Mouse (Mus musculus) CH12.LX (cell line): ENCODE measurements around the gene Cep104. TPM values are rescaled to one million over a fixed set of nuclear protein-coding genes. Genes with fewer than 3 reads are reported as not detected.

Experiments used
- DNase-seq: peaks from one replicate; pipeline ENCODE4 v3.0.0-alpha.2; 2013; ENCODE audit errors: extremely low read depth
- H3K27ac ChIP-seq: 2 replicates; pipeline ENCODE4 v1.5.1; 2012; ENCODE audit warnings: low read depth, mild to moderate bottlenecking, control low read depth, moderate library complexity; ENCODE audit not compliant: insufficient read depth
- H3K27me3 ChIP-seq: replicated peaks from 2 replicates; pipeline ENCODE3; 2012; ENCODE audit warnings: inconsistent platforms
- H3K36me3 ChIP-seq, 2 experiments: replicated peaks in 1 of 2; 2 replicates each; pipeline versions ENCODE3 to v1.6.1; 2012; ENCODE audit warnings: inconsistent platforms in 1 of 2, low read length in 1 of 2, mild to moderate bottlenecking in 1 of 2, mixed read lengths in 1 of 2, moderate library complexity in 1 of 2; ENCODE audit not compliant: control insufficient read depth in 1 of 2, insufficient read depth in 1 of 2
- H3K4me1 ChIP-seq, 2 experiments: 2 replicates each; pipeline ENCODE4 v1.6.1; 2012; ENCODE audit warnings: inconsistent platforms in 1 of 2, moderate library complexity in 1 of 2; ENCODE audit not compliant: insufficient read depth in 2 of 2, control insufficient read depth in 1 of 2
- H3K4me2 ChIP-seq: 2 replicates; pipeline ENCODE4 v1.6.1; 2012; ENCODE audit warnings: low read depth, mild to moderate bottlenecking, control low read depth; ENCODE audit not compliant: poor library complexity, insufficient read depth, severe bottlenecking
- H3K4me3 ChIP-seq, 3 experiments: fragments of 150-350 bp in 1 of 3; sonication (generic) in 1 of 3; replicated peaks in 1 of 3; 2 replicates each; pipeline versions ENCODE3 to v1.5.1; 2011 to 2012; ENCODE audit warnings: low read depth in 2 of 3, low read length in 2 of 3, mild to moderate bottlenecking in 2 of 3, moderate library complexity in 2 of 3, control low read depth in 1 of 3, improper control_type of control experiment in 1 of 3, inconsistent platforms in 1 of 3, mixed read lengths in 1 of 3; ENCODE audit not compliant: poor library complexity in 1 of 3
- H3K79me2 ChIP-seq: replicated peaks from 2 replicates; pipeline ENCODE4 v1.6.1; 2012; ENCODE audit warnings: mild to moderate bottlenecking, moderate library complexity; ENCODE audit not compliant: control insufficient read depth, poor library complexity, insufficient read depth, severe bottlenecking; ENCODE audit errors: extremely low read depth
- H3K9ac ChIP-seq: 2 replicates; pipeline ENCODE4 v1.6.1; 2012; ENCODE audit warnings: low read depth, mild to moderate bottlenecking, control low read depth, moderate library complexity; ENCODE audit not compliant: insufficient read depth
- H3K9me3 ChIP-seq: replicated peaks from 2 replicates; pipeline ENCODE3; 2012; ENCODE audit warnings: low read length, inconsistent platforms, mixed read lengths
- CHD2 ChIP-seq: IDR thresholded peaks from 2 replicates; pipeline ENCODE4 v1.6.1; 2011; ENCODE audit warnings: low read length, improper control_type of control experiment
- CTCF ChIP-seq, 2 experiments: IDR thresholded peaks in 1 of 2; conservative IDR thresholded peaks in 1 of 2; 2 replicates each; pipeline ENCODE4 v1.5.1; 2011 to 2012; ENCODE audit warnings: low read depth in 2 of 2, low read length in 2 of 2, improper control_type of control experiment in 1 of 2, inconsistent platforms in 1 of 2, mild to moderate bottlenecking in 1 of 2, moderate library complexity in 1 of 2
- E2F4 ChIP-seq: IDR thresholded peaks from 2 replicates; pipeline ENCODE4 v1.6.1; 2011; ENCODE audit warnings: low read depth, low read length, improper control_type of control experiment; ENCODE audit not compliant: insufficient replicate concordance
- ETS1 ChIP-seq: conservative IDR thresholded peaks from 2 replicates; pipeline ENCODE4 v1.6.1; 2012; ENCODE audit warnings: low read depth, mild to moderate bottlenecking, inconsistent platforms, low read length, improper control_type of control experiment, moderate library complexity
- GABPA ChIP-seq: IDR thresholded peaks from 2 replicates; pipeline ENCODE4 v1.6.1; 2012; ENCODE audit warnings: low read depth, low read length, improper control_type of control experiment, inconsistent platforms; ENCODE audit not compliant: insufficient replicate concordance
- JUND ChIP-seq: conservative IDR thresholded peaks from 2 replicates; pipeline ENCODE4 v1.6.1; 2011; ENCODE audit warnings: low read depth, low read length, improper control_type of control experiment
- MAFK ChIP-seq: IDR thresholded peaks from 2 replicates; pipeline ENCODE4 v1.6.1; 2011; ENCODE audit warnings: low read length, improper control_type of control experiment; ENCODE audit not compliant: insufficient replicate concordance
- MXI1 ChIP-seq: IDR thresholded peaks from 2 replicates; pipeline ENCODE4 v1.6.1; 2011; ENCODE audit warnings: mild to moderate bottlenecking, low read depth, low read length, improper control_type of control experiment
- MYC ChIP-seq: IDR thresholded peaks from 2 replicates; pipeline ENCODE4 v1.6.1; 2011; ENCODE audit warnings: low read depth, mild to moderate bottlenecking, improper control_type of control experiment, low read length
- POLR2A ChIP-seq: IDR thresholded peaks from 2 replicates; pipeline ENCODE4 v1.6.1; 2011; ENCODE audit warnings: low read depth, mild to moderate bottlenecking, improper control_type of control experiment, low read length
- POLR2AphosphoS2 ChIP-seq: IDR thresholded peaks from 2 replicates; pipeline ENCODE4 v1.6.1; 2011; ENCODE audit warnings: low read depth, low read length, improper control_type of control experiment
- RCOR1 ChIP-seq: conservative IDR thresholded peaks from 2 replicates; pipeline ENCODE4 v1.6.1; 2012; ENCODE audit warnings: low read depth, mild to moderate bottlenecking, inconsistent platforms, low read length, improper control_type of control experiment
- SMC3 ChIP-seq: IDR thresholded peaks from 2 replicates; pipeline ENCODE4 v1.6.1; 2011; ENCODE audit warnings: low read depth, low read length, improper control_type of control experiment
- UBTF ChIP-seq: IDR thresholded peaks from 2 replicates; pipeline ENCODE4 v1.6.1; 2012; ENCODE audit warnings: low read depth, mild to moderate bottlenecking, inconsistent platforms, low read length, improper control_type of control experiment, moderate library complexity
- USF1 ChIP-seq: IDR thresholded peaks from 2 replicates; pipeline ENCODE4 v1.6.1; 2014; ENCODE audit warnings: low read depth, mild to moderate bottlenecking, inconsistent platforms, low read length, improper control_type of control experiment
- USF2 ChIP-seq: conservative IDR thresholded peaks from 2 replicates; pipeline ENCODE4 v1.6.1; 2011; ENCODE audit warnings: low read depth, low read length, improper control_type of control experiment
- ZC3H11A ChIP-seq: IDR thresholded peaks from 2 replicates; pipeline ENCODE4 v1.6.1; 2012; ENCODE audit warnings: low read depth, mild to moderate bottlenecking, inconsistent platforms, low read length, improper control_type of control experiment
- ZKSCAN1 ChIP-seq: IDR thresholded peaks from 2 replicates; pipeline ENCODE4 v1.6.1; 2012; ENCODE audit warnings: low read depth, inconsistent platforms, low read length, improper control_type of control experiment, borderline replicate concordance
- ZNF384 ChIP-seq: IDR thresholded peaks from 2 replicates; pipeline ENCODE4 v1.6.1; 2012; ENCODE audit warnings: low read depth, low read length, improper control_type of control experiment, inconsistent platforms
- dilution Hi-C: fragments of 300-500 bp; cut with MboI; formaldehyde crosslinking; loops from 2 replicates; pipeline ENCODE4 v1.14.3; 2020; ENCODE audit warnings: low sequenced_read_pairs; ENCODE audit not compliant: extremely low pct_unique_long_range_greater_than_20kb, extremely low pct_ligation_motif_present
- in situ Hi-C: fragments of 300-500 bp; cut with MboI; formaldehyde crosslinking; loops from 3 replicates; pipeline ENCODE4 v1.14.3; 2019; ENCODE audit warnings: low sequenced_read_pairs, low pct_ligation_motif_present, low pct_unique_long_range_greater_than_20kb, mixed read lengths
- polyA plus RNA-seq: library from polyadenylated mRNA; unstranded; fragments of >175 nt; gene quantifications from 2 replicates; pipeline ENCODE4 v1.2.1, GENCODE M21; 2012; ENCODE audit warnings: low read depth; ENCODE audit not compliant: insufficient read length
- total RNA-seq, 2 experiments: library from RNA; depleted of rRNA; stranded (reverse); fragments of 300-350 nt in 1 of 2; fragments of >200 nt in 1 of 2; gene quantifications; 2 replicates each; pipeline ENCODE4 v1.2.3; 2012 to 2014

Gene Cep104
- total and polyA plus RNA-seq, 3 experiments: 4.6 to 10.9 (median 7.0) TPM

DNA sequence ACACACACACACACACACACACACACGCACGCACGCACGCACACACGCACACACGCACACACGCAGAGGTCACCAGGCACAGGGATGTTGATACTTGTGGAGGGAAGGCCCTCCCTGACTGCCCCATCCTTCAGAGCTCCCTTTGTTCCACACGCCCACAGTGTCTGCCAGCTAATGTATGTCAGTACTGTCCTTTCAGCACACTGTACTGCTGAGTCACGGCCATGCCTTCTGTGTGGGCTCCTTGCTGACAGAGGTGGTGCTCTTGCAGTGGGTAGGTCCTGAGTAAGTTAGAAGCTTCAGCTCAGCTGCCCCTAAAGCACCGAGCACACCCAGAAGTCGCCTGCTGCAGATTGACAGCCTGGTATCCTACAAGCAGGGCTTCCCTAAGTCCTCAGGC is 5.5 kb downstream of the Cep104 start:
- no peak overlapping the region for H3K4me2 ChIP-seq
- in situ Hi-C loops: no loop called here
- no peaks in the 10 kb centered on the region for H3K9me3 ChIP-seq
- DNase-seq: no peak
- H3K79me2 ChIP-seq: peaks cover 4% of the 10 kb centered on the region
- H3K4me1 ChIP-seq: peaks cover 3 to 21% of the 10 kb centered on the region in 2 experiments; a peak in 2 of 4 replicates
- TF ChIP-seq ETS1 (no peak), CHD2 (no peak), ZKSCAN1 (no peak), CTCF (conservative IDR thresholded peaks at IDR 0.05 in 1 of 2, IDR thresholded peaks at IDR 0.05 in 1 of 2; ENCODE audit: low read depth in 2 of 2, low read length in 2 of 2) (no peak), USF2 (no peak), POLR2AphosphoS2 (no peak), POLR2A (no peak), RCOR1 (no peak), UBTF (no peak)
- no peak overlapping the region for H3K27ac ChIP-seq
- no peak overlapping the region for H3K4me3 ChIP-seq
- no peaks in the 10 kb centered on the region for H3K27me3 ChIP-seq
- dilution Hi-C loops: no loop called here
- H3K36me3 ChIP-seq: peaks cover 51 to 75% of the 10 kb centered on the region in 2 experiments
- no peak overlapping the region for H3K9ac ChIP-seq

DNA sequence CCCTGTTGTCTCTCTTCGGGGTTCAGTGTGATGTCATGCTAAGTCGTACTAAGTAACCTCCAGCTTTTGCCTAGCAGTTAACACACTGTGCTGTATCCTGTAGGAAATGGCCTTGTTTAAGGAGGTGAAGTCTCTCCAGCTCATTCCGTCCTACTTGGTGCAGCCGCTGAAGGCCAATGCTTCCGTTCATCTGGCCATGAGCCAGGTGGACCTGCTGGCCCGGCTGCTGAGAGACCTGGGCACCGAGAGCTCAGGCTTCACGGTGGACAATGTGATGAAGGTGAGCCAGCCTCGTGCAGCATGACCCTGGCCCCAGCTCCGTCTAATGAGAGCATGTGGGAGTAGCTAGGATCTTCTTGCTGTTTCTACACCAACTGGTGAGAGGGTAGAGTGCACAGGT is 17.7 kb downstream of the Cep104 start:
- in situ Hi-C loops: no loop called here
- no peak for TF ChIP-seq JUND
- TF ChIP-seq CTCF (conservative IDR thresholded peaks at IDR 0.05 in 1 of 2, IDR thresholded peaks at IDR 0.05 in 1 of 2; ENCODE audit: low read depth in 2 of 2, low read length in 2 of 2): no peak
- TF ChIP-seq ZNF384: no peak
- no peak for TF ChIP-seq SMC3
- no peaks in the 10 kb centered on the region for H3K27me3 ChIP-seq

DNA sequence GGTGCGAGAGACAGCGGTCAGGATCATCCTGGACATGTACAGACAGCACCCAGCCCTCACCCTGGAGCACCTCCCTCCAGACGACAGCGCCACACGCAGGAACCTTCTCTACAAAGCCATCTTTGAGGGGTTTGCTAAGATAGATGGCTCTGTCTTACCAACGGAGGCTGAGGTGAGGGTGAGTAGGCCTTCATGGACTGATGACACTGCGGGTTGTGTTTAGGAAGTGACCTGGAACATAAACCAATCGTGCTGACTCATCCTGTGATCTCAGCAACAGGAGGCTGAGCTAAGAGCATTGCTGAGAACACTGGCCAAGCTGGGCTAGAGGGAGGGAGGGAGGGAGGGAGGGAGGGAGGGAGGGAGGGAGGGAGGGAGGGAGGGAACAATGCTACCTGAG is 18.5 kb downstream of the Cep104 start:
- no peak for TF ChIP-seq RCOR1
- no peak for TF ChIP-seq MXI1
- TF ChIP-seq E2F4: no peak
- no peak for TF ChIP-seq MAFK
- no peak for TF ChIP-seq MYC
- TF ChIP-seq USF2: no peak
- TF ChIP-seq ZC3H11A: no peak
- TF ChIP-seq GABPA: no peak
- no peak for TF ChIP-seq USF1
- TF ChIP-seq CHD2: no peak
- TF ChIP-seq SMC3: no peak
- TF ChIP-seq, all 38 proteins: peak for 0
- Histone ChIP-seq H3K27me3 (no peaks in the 10 kb centered on the region), H3K4me1 (no peaks in the 10 kb centered on the region), H3K4me2 (no peak overlapping the region), H3K36me3 (peaks cover 72 to 93% of the 10 kb centered on the region in 2 experiments), H3K9me3 (no peaks in the 10 kb centered on the region), H3K4me3 (no peak overlapping the region), H3K9ac (no peak overlapping the region), H3K79me2 (no peaks in the 10 kb centered on the region), H3K27ac (no peak overlapping the region)
- in situ Hi-C loops: no loop called here
- no peak for DNase-seq
- dilution Hi-C loops: no loop called here

More for the DNA sequence above, 17.7 kb downstream of the Cep104 start:
- Histone ChIP-seq H3K79me2 (no peaks in the 10 kb centered on the region), H3K9me3 (no peaks in the 10 kb centered on the region), H3K9ac (no peak overlapping the region), H3K4me2 (no peak overlapping the region), H3K36me3 (peaks cover 77 to 93% of the 10 kb centered on the region in 2 experiments), H3K27ac (no peak overlapping the region), H3K4me3 (no peak overlapping the region), H3K4me1 (no peaks in the 10 kb centered on the region)
- dilution Hi-C loops: no loop called here
- no peak for DNase-seq
